Comparison of ENCODE assay signal across 22 mouse cellular contexts in the genomic region with DNA sequence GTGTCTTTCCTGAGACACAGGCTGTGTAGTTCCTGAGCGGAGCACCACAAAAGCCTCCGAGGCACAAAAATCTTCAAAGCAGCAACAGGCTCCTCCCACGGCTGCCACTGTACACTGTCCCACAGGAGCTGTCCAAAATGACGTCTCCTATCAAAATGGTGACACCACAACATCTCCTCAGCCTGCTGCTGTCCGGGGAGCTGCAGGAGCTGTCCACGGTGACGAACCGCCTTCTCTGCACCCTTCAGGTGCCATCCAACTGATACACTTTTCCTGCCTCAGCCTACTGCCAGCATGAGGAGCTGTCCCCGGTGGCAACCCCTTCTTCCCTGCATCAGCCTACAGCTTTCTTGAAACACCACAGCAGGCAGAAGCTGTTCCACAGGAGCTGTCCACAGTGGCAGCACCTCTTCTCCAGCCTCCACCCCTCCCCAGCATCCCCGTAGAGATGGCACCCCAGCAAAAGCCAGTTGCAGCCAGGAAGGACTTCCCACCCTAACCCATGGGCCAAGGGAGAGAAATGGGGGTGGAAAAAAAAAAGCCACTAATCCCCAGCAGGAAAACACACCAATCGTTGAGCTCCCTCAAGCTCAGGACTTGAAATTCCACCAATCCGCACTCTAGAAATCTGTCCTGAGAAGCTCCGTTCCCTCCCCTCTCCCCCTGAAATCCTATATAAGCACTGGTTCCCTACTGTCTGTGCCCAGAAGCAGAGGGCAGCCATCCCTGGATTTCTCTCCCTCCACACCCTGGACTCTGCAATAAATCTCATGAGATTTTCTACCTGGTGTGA. TPM values are rescaled to one million over a fixed set of nuclear protein-coding genes. Genes with fewer than 3 reads are reported as not detected.
"Had no signal": no experiment of that assay in that cellular context is flagged by ENCODE, and none has a peak within 500 bp of the region (broad histone marks: within the 10 kb centered on the region; RNA-seq: fewer than 3 reads in every experiment).

No protein-coding gene starts in this region.

- DNase-seq: kidney, adult 2 months; kidney, postnatal 25 days; layer of hippocampus, postnatal 36 days; liver, embryonic 13.5 days; lung, adult 2 months; lung, postnatal 14 days; lung, postnatal 4 days; right cerebral cortex, adult 18-20 months; right cerebral cortex, postnatal 14 days; right cerebral cortex, postnatal 4 days; thymus, adult 18-20 months; thymus, postnatal 36 days had no signal

- H3K9ac ChIP-seq: liver, embryonic 13.5 days; midbrain, embryonic 13.5 days; neural tube, embryonic 12.5 days; neural tube, embryonic 15.5 days had no signal

- ATAC-seq: intestine, postnatal 0 days; midbrain, embryonic 13.5 days had no signal

- H3K36me3 ChIP-seq: liver, embryonic 13.5 days; midbrain, embryonic 13.5 days; neural tube, embryonic 12.5 days; neural tube, embryonic 15.5 days had no signal

- H3K4me3 ChIP-seq: left cerebral cortex, adult 2 months; liver, embryonic 13.5 days; midbrain, embryonic 13.5 days; neural tube, embryonic 12.5 days; neural tube, embryonic 15.5 days had no signal

- H3K27ac ChIP-seq: kidney, postnatal 0 days; left cerebral cortex, adult 2 months; liver, embryonic 13.5 days; midbrain, embryonic 13.5 days; neural tube, embryonic 12.5 days; neural tube, embryonic 15.5 days; stomach, postnatal 0 days had no signal

- H3K27me3 ChIP-seq: neural tube, embryonic 12.5 days had no signal

- H3K9me3 ChIP-seq: liver, embryonic 13.5 days; midbrain, embryonic 13.5 days; neural tube, embryonic 15.5 days had no signal

RNA-seq across cellular contexts. Expression of a gene that starts 14.0 kb away (rescaled TPM):
- total RNA-seq: layer of hippocampus, postnatal 10 days; left cerebral cortex, postnatal 10 days; left cerebral cortex, postnatal 36 days had no signal
